Mouse (Mus musculus): ENCODE results near the gene Rasa3. TPM values are rescaled to one million over a fixed set of nuclear protein-coding genes. Genes with fewer than 3 reads are reported as not detected.
A peak's percentile ranks its signal among the peaks of the same experiment; 100 is the strongest.

Gene Rasa3
- polyA plus RNA-seq, 1 experiment from 2014 or later: 12.0 TPM

- H3K9ac ChIP-seq (ENCODE audit: low read length): peak overlapping the region; percentile 27; the same call in 1 of the 2 replicates
- no peak overlapping the region for H3K4me2 ChIP-seq (replicated peaks; ENCODE audit: low read depth)
- no peak overlapping the region for H3K4me3 ChIP-seq (ENCODE audit: low read depth, low read length)
- H3K4me1 ChIP-seq (replicated peaks; ENCODE audit: control insufficient read depth, insufficient read depth): peaks cover 25% of the 10 kb centered on the region
- ATAC-seq (ENCODE audit: low FRiP score, low TSS enrichment) (peak; percentile 53; the same call in 1 of the 2 replicates), DNase-seq (ENCODE audit: low spot score) (peak; percentile 42)
- H3K27ac ChIP-seq (replicated peaks): peak overlapping the region; percentile 86
- H3K27me3 ChIP-seq (ENCODE audit: control insufficient read depth, insufficient read depth, low read length): no peaks in the 10 kb centered on the region
- H3K36me3 ChIP-seq (ENCODE audit: control insufficient read depth, insufficient read depth, low read length): no peaks in the 10 kb centered on the region
- TF ChIP-seq CTCF (IDR thresholded peaks at IDR 0.05; ENCODE audit: low read depth) (no peak), EP300 (optimal IDR thresholded peaks at IDR 0.05) (no peak)
- H3K9me3 ChIP-seq (ENCODE audit: control insufficient read depth, low read length): 0 out of 2 replicates have a peak, but pooled peaks cover 3% of the 10 kb centered on the region
- 32% methylated on average over 7 of the region's 7 CpGs for WGBS
Observed at GRCm38 (mm10) chr8:13529891-13530316, 147.5 kb downstream of the Rasa3 start.

- Histone ChIP-seq H3K4me1 (replicated peaks; ENCODE audit: control insufficient read depth, insufficient read depth) (peaks cover 25% of the 10 kb centered on the region), H3K4me2 (replicated peaks; ENCODE audit: low read depth) (no peak overlapping the region), H3K9ac (ENCODE audit: low read length) (no peak overlapping the region), H3K4me3 (ENCODE audit: low read depth, low read length) (no peak overlapping the region), H3K36me3 (ENCODE audit: control insufficient read depth, insufficient read depth, low read length) (no peaks in the 10 kb centered on the region), H3K27me3 (ENCODE audit: control insufficient read depth, insufficient read depth, low read length) (no peaks in the 10 kb centered on the region), H3K27ac (replicated peaks) (peak overlapping the region; percentile 86), H3K9me3 (ENCODE audit: control insufficient read depth, low read length) (0 out of 2 replicates have a peak, but pooled peaks cover 3% of the 10 kb centered on the region)
- peak; percentile 41; the same call in 1 of the 2 replicates for ATAC-seq (ENCODE audit: low FRiP score, low TSS enrichment)
- TF ChIP-seq CTCF (IDR thresholded peaks at IDR 0.05; ENCODE audit: low read depth) (0 out of 2 replicates have a peak, but pooled peaks have one; percentile 18), EP300 (optimal IDR thresholded peaks at IDR 0.05) (no peak)
- WGBS: 45% methylated on average over 15 of the region's 15 CpGs
- DNase-seq (ENCODE audit: low spot score): peak; percentile 41
Observed at GRCm38 (mm10) chr8:13529011-13529840, 148.2 kb downstream of the Rasa3 start.

GRCm38 (mm10) chr8:13521392-13521791 lies 156.0 kb downstream of the Rasa3 start:
- Histone ChIP-seq H3K4me3 (ENCODE audit: low read depth, low read length) (no peak overlapping the region), H3K4me2 (replicated peaks; ENCODE audit: low read depth) (no peak overlapping the region), H3K36me3 (ENCODE audit: control insufficient read depth, insufficient read depth, low read length) (no peaks in the 10 kb centered on the region), H3K9ac (ENCODE audit: low read length) (no peak overlapping the region), H3K27ac (replicated peaks) (0 out of 2 replicates have a peak overlapping the region, but pooled peaks have one; percentile 8), H3K4me1 (replicated peaks; ENCODE audit: control insufficient read depth, insufficient read depth) (no peaks in the 10 kb centered on the region; the same call in 1 of the 2 replicates), H3K27me3 (ENCODE audit: control insufficient read depth, insufficient read depth, low read length) (no peaks in the 10 kb centered on the region), H3K9me3 (ENCODE audit: control insufficient read depth, low read length) (no peaks in the 10 kb centered on the region)
- ATAC-seq (ENCODE audit: low FRiP score, low TSS enrichment) (no peak; the same call in 1 of the 2 replicates), DNase-seq (ENCODE audit: low spot score) (no peak)
- no peak for TF ChIP-seq CTCF (IDR thresholded peaks at IDR 0.05; ENCODE audit: low read depth)
- TF ChIP-seq EP300 (optimal IDR thresholded peaks at IDR 0.05): peak; percentile 38
- 28% methylated on average over 7 of the region's 7 CpGs for WGBS

- Histone ChIP-seq H3K27ac (replicated peaks) (0 out of 2 replicates have a peak overlapping the region, but pooled peaks have one; percentile 40), H3K4me1 (replicated peaks; ENCODE audit: control insufficient read depth, insufficient read depth) (peaks cover 3% of the 10 kb centered on the region; the same call in 1 of the 2 replicates), H3K27me3 (ENCODE audit: control insufficient read depth, insufficient read depth, low read length) (no peaks in the 10 kb centered on the region), H3K9me3 (ENCODE audit: control insufficient read depth, low read length) (no peaks in the 10 kb centered on the region), H3K4me2 (replicated peaks; ENCODE audit: low read depth) (no peak overlapping the region), H3K36me3 (ENCODE audit: control insufficient read depth, insufficient read depth, low read length) (no peaks in the 10 kb centered on the region), H3K9ac (ENCODE audit: low read length) (no peak overlapping the region), H3K4me3 (ENCODE audit: low read depth, low read length) (no peak overlapping the region)
- ATAC-seq (ENCODE audit: low FRiP score, low TSS enrichment) (no peak), DNase-seq (ENCODE audit: low spot score) (no peak)
- TF ChIP-seq CTCF (IDR thresholded peaks at IDR 0.05; ENCODE audit: low read depth) (no peak), EP300 (optimal IDR thresholded peaks at IDR 0.05) (no peak)
- WGBS: 53% methylated on average over 6 of the region's 6 CpGs
Observed at GRCm38 (mm10) chr8:13520349-13520748, 157.1 kb downstream of the Rasa3 start.

GRCm38 (mm10) chr8:13519503-13519902 lies 157.9 kb downstream of the Rasa3 start:
- TF ChIP-seq CTCF (IDR thresholded peaks at IDR 0.05; ENCODE audit: low read depth): no peak
- no peak for TF ChIP-seq EP300 (optimal IDR thresholded peaks at IDR 0.05)
- Histone ChIP-seq H3K27me3 (ENCODE audit: control insufficient read depth, insufficient read depth, low read length) (no peaks in the 10 kb centered on the region), H3K4me3 (ENCODE audit: low read depth, low read length) (no peak overlapping the region), H3K9me3 (ENCODE audit: control insufficient read depth, low read length) (no peaks in the 10 kb centered on the region), H3K27ac (replicated peaks) (no peak overlapping the region), H3K4me1 (replicated peaks; ENCODE audit: control insufficient read depth, insufficient read depth) (peaks cover 3% of the 10 kb centered on the region; the same call in 1 of the 2 replicates), H3K9ac (ENCODE audit: low read length) (no peak overlapping the region), H3K36me3 (ENCODE audit: control insufficient read depth, insufficient read depth, low read length) (no peaks in the 10 kb centered on the region), H3K4me2 (replicated peaks; ENCODE audit: low read depth) (no peak overlapping the region)
- WGBS: 60% methylated on average over 9 of the region's 9 CpGs
- ATAC-seq (ENCODE audit: low FRiP score, low TSS enrichment) (no peak), DNase-seq (ENCODE audit: low spot score) (no peak)
